Mouse (Mus musculus): ENCODE measurements at regions not wholly inside any gene's neighbourhood (a gene's known extent, or its start where the extent isn't known, plus 50 kb on each side); places are given as distances from the start of the nearest gene placed in this dataset.

GRCm38 (mm10) chr2:118013156-118013555, 98.5 kb upstream of the Thbs1 start:
- no peak for TF ChIP-seq CTCF (IDR thresholded peaks at IDR 0.05; ENCODE audit: extremely low read depth, insufficient read depth, low read length)
- no peak for TF ChIP-seq POLR2A (IDR thresholded peaks at IDR 0.05; ENCODE audit: extremely low read depth, insufficient read depth, low read length)
